Mouse (Mus musculus) erythroblast, embryonic 14.5 days (primary cell): Measurements from ENCODE around the gene Fasl.

Source experiments
- GATA1 ChIP-seq: IDR thresholded peaks from 2 replicates; pipeline ENCODE4 v1.6.1; 2012; ENCODE audit warnings: low read length, inconsistent platforms, mixed read lengths
- TAL1 ChIP-seq: IDR thresholded peaks from 3 replicates; pipeline ENCODE4 v1.6.1; 2012; ENCODE audit warnings: low read length, inconsistent platforms, mixed read lengths

GRCm38 (mm10) chr1:161734741-161735211, 53.5 kb downstream of the Fasl start:
- TF ChIP-seq GATA1, result no peak
- no peak for TF ChIP-seq TAL1
